ENCODE assay signal across 12 mouse cellular contexts in the genomic region with DNA sequence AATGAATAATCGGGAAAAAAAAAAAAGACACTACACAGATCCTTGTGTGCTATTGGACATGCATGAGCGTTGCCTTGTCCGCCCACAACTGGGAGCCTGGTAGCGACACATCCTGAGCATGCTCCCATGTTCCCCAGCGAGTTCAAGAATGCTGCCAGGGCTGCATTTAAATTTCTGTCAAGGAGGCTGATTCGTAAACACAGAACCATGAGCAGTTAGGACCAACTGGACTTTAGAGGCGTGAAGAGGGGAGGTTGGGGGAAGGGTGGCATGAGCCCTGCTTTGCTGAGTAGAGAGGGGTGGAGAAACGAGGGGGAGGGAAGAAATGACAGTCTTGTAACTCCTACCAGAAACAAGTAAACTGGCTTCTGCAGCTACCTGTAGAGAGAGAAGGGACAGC.
DNase-seq lines count a peak whose midpoint lies in the region; ATAC-seq lines count a peak whose summit lies in the region.
"Had no signal": no experiment of that assay in that cellular context is flagged by ENCODE, and none has a peak within 500 bp of the region (broad histone marks: within the 10 kb centered on the region; RNA-seq: fewer than 3 reads in every experiment).

No protein-coding gene starts in this region.

- no peak overlapping the region for H3K27ac ChIP-seq in intestine, embryonic 14.5 days (ENCODE audit: low read depth)
- no peak overlapping the region for H3K27ac ChIP-seq in intestine, embryonic 15.5 days
- no peak overlapping the region for H3K27ac ChIP-seq in forebrain, embryonic 15.5 days (replicated peaks)
- no peak overlapping the region for H3K27ac ChIP-seq in midbrain, embryonic 16.5 days (ENCODE audit: low read length)
- H3K27ac ChIP-seq: layer of hippocampus, adult 2 months; macrophage had no signal

- H3K4me2 ChIP-seq in intestine, embryonic 14.5 days (ENCODE audit: low read length), result peak overlapping the region; percentile 18; the same call in 1 of the 2 replicates
- H3K4me2 ChIP-seq in intestine, embryonic 15.5 days (replicated peaks), result no peak overlapping the region
- peak overlapping the region; percentile 30; the same call in 1 of the 2 replicates for H3K4me2 ChIP-seq in forebrain, embryonic 15.5 days (replicated peaks)
- H3K4me2 ChIP-seq in midbrain, embryonic 16.5 days (ENCODE audit: low read length), result peak overlapping the region; percentile 38

- peaks cover 15% of the 10 kb centered on the region; the same call in 1 of the 2 replicates for H3K27me3 ChIP-seq in intestine, embryonic 14.5 days (replicated peaks; ENCODE audit: control insufficient read depth, insufficient read depth, low read length)
- H3K27me3 ChIP-seq in intestine, embryonic 15.5 days (replicated peaks), result peaks cover 13% of the 10 kb centered on the region
- peaks cover 16% of the 10 kb centered on the region for H3K27me3 ChIP-seq in forebrain, embryonic 15.5 days
- no peaks in the 10 kb centered on the region for H3K27me3 ChIP-seq in midbrain, embryonic 16.5 days (ENCODE audit: control insufficient read depth, insufficient read depth, low read depth, low read length)

- no peaks in the 10 kb centered on the region for H3K9me3 ChIP-seq in intestine, embryonic 14.5 days (ENCODE audit: control insufficient read depth, low read length)
- no peaks in the 10 kb centered on the region for H3K9me3 ChIP-seq in intestine, embryonic 15.5 days
- no peaks in the 10 kb centered on the region for H3K9me3 ChIP-seq in forebrain, embryonic 15.5 days
- H3K9me3 ChIP-seq in midbrain, embryonic 16.5 days (replicated peaks; ENCODE audit: control insufficient read depth, low read length, poor library complexity, severe bottlenecking), result no peaks in the 10 kb centered on the region

- no peak for ATAC-seq in intestine, embryonic 14.5 days (replicated peaks; ENCODE audit: low FRiP score, low TSS enrichment, low read depth)
- ATAC-seq in intestine, embryonic 15.5 days, result no peak
- no peak for ATAC-seq in forebrain, embryonic 15.5 days (replicated peaks)
- ATAC-seq in midbrain, embryonic 16.5 days, result no peak
- no peak for ATAC-seq in inflammation-experienced regulatory T-cells, adult 6 months

- peaks cover 7% of the 10 kb centered on the region for H3K4me1 ChIP-seq in intestine, embryonic 14.5 days (replicated peaks; ENCODE audit: control insufficient read depth, insufficient read depth, low read length)
- H3K4me1 ChIP-seq in intestine, embryonic 15.5 days (replicated peaks), result 0 out of 2 replicates have a peak, but pooled peaks cover 8% of the 10 kb centered on the region
- peaks cover 16% of the 10 kb centered on the region for H3K4me1 ChIP-seq in forebrain, embryonic 15.5 days
- peaks cover 15% of the 10 kb centered on the region for H3K4me1 ChIP-seq in midbrain, embryonic 16.5 days (ENCODE audit: control insufficient read depth, insufficient read depth, low read length)

- H3K4me3 ChIP-seq in intestine, embryonic 14.5 days (ENCODE audit: low read depth, low read length), result no peak overlapping the region
- H3K4me3 ChIP-seq in intestine, embryonic 15.5 days (replicated peaks), result no peak overlapping the region
- no peak overlapping the region for H3K4me3 ChIP-seq in forebrain, embryonic 15.5 days
- no peak overlapping the region for H3K4me3 ChIP-seq in midbrain, embryonic 16.5 days (ENCODE audit: low read depth, low read length)
- H3K4me3 ChIP-seq: layer of hippocampus, adult 2 months had no signal

- WGBS in intestine, embryonic 14.5 days, result 34% methylated on average over 8 of the region's 8 CpGs
- WGBS in intestine, embryonic 15.5 days, result 31% methylated on average over 8 of the region's 8 CpGs
- 47% methylated on average over 8 of the region's 8 CpGs for WGBS in forebrain, embryonic 15.5 days
- WGBS in midbrain, embryonic 16.5 days, result 40% methylated on average over 8 of the region's 8 CpGs

- no peaks in the 10 kb centered on the region for H3K36me3 ChIP-seq in intestine, embryonic 14.5 days (ENCODE audit: control insufficient read depth, insufficient read depth, low read length)
- no peaks in the 10 kb centered on the region for H3K36me3 ChIP-seq in intestine, embryonic 15.5 days
- no peaks in the 10 kb centered on the region for H3K36me3 ChIP-seq in forebrain, embryonic 15.5 days
- no peaks in the 10 kb centered on the region for H3K36me3 ChIP-seq in midbrain, embryonic 16.5 days (ENCODE audit: control insufficient read depth, insufficient read depth, low read length)

- no peak for DNase-seq in intestine, embryonic 14.5 days (ENCODE audit: low spot score)
- peak; percentile 12 for DNase-seq in kidney, postnatal 14 days
- no peak for DNase-seq in layer of hippocampus, postnatal 14 days (ENCODE audit: low spot score in 2 of 2)
- DNase-seq in layer of hippocampus, postnatal 36 days, result no peak
- DNase-seq: cerebellum, adult 9-11 months; retina, postnatal 1 day had no signal

- no peak overlapping the region for H3K9ac ChIP-seq in intestine, embryonic 14.5 days (ENCODE audit: low read length)
- H3K9ac ChIP-seq in intestine, embryonic 15.5 days, result no peak overlapping the region
- H3K9ac ChIP-seq in forebrain, embryonic 15.5 days (replicated peaks), result no peak overlapping the region
- no peak overlapping the region for H3K9ac ChIP-seq in midbrain, embryonic 16.5 days (ENCODE audit: low read depth, low read length)
